Mouse (Mus musculus) lung, postnatal 25 days (tissue): Measurements from ENCODE around the gene Synj2.
"Not testable (repeated sequence)": the region's sequence is repeated elsewhere in the genome, so short reads cannot be mapped to it uniquely, and the experiment has no call there.

Source experiments
- DNase-seq: peaks from one replicate; pipeline ENCODE4 v3.0.0; 2022; ENCODE audit warnings: low spot score

The Synj2 gene

DNA sequence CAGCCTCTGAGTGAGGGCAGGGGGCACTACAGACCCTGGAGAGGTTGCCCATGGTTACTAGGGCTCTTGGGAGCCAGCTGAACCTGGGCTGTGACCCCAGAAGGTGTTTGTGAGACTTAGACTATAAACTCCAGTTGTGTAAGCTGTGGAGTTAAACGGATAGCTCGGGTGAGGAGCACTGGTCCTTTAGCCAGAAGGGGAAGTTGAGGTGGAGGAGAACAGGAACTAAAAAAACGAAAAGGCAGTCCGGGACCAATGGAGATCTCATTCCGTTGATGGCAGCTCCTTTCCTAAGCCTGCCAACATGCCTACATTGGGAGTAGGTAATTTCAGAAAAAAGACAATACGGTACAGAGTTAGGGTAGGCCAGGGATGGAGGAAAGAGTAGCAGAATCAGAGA is 60.3 kb downstream of the Synj2 start:
- no peak for DNase-seq

DNA sequence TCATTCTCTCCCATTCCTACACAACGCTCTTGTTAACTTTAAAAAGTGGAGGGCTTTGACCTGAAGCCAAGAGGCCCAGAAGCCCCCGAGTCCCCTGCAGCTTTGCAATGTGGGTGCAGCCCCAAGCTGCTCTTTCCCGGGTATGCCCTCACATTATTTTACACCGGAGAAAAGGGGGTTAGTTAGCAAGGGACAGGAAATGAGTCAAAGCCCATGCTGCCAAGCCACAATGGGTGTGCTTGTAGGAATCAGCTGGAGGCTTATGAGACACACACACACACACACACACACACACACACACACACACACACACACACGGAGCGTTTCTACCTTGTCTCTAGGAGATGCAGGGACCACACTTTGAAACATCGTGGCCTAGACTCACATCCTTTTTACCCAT is 60.8 kb downstream of the Synj2 start:
- no peak for DNase-seq

DNA sequence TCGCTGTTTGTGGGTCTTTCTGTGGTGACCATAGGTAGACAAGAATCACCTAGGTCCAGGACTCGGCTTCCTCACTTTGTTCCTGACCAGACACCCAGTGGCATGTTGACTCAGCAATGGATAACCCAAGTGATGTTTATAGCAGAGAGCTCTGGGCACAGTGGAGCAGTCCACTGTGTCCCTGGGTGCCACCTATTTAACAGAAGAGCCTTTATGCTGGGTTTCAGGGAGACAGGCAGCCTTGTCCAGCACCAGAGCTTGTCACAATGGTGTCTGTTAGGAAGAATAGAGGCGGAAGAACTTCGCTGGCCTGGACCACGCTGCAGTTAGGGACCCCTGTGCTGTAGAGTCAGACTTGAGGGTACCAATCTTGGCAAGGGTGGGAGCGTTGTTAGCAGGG is 61.5 kb downstream of the Synj2 start:
- no peak for DNase-seq

DNA sequence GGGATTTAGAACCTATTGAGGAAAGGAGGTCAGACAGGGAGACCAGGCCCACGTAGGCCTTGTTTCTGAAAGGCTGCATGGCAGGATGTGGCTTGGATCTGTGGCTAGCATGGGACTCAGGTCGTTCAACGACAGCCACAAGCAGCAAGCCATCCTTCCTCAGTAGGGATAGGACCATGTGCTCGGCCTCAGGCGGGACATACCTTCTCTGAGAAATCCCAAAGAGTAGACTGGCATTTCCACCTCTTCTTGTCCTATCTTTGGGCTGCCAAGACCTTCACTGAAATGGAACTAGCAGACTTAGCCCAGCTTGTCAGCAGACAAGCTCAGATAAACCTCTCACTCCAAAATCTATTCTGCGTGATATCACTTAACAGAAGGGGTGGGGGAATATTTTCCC is 62.6 kb downstream of the Synj2 start:
- no peak for DNase-seq

DNA sequence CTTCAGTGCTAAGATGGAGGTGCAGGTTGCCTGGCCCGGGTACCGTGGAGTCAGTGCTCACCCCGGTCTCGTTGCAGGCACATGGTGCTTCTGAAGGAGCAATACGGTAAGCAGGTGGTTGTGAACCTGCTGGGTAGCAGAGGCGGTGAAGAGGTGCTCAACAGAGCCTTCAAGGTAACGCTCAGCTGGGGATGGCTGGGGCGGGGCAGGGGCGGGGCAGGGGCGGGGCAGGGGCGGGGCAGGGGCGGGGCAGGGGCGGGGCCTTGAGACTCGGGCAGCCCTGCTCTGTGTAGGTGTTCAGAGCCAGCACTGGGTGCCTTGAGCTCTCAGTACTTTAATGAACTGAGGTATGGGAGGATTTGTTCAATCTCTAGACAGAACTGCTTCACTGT is 64.2 kb downstream of the Synj2 start:
- no peak for DNase-seq

DNA sequence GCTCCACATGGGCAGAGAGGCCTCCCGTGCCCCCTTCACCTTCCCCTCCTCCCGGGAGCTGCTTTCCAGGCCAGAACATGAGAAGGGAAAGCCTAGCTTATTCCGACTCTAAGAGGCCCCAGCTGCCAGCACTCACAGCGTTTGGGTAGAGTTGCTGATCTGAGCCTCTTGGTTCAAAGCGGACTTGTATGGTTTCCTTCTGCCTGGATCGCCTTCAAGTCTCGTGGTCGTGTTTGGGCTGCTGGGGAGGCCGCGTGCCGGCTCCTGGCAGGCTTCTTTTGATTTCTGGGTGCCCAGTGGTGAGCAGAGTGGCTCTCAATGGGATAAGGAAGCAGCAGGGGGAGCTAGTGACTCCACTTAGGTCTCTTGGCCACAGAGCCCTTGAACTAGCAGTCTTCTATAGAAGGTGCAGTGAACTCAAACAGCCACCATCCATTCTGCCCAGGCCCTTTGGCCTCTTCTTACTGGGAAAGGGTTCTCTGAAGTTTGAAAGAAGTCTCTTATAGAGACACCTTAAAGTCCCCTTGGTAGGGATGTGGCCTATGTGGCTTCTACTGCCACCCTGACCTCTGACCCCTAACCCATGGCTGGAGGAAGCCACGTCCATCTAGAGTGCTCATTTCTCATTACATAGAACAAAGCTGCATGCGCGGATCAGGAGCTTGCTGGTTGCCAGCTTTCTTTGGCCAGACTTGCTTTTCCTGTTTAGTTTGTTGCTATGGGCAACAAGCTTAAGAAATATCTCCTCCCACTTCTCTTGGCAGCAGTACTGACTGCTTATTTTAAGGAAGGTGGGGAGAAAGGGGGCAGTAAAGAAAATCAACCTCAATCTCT is 64.8 kb downstream of the Synj2 start:
- DNase-seq, result peak; percentile 93

DNA sequence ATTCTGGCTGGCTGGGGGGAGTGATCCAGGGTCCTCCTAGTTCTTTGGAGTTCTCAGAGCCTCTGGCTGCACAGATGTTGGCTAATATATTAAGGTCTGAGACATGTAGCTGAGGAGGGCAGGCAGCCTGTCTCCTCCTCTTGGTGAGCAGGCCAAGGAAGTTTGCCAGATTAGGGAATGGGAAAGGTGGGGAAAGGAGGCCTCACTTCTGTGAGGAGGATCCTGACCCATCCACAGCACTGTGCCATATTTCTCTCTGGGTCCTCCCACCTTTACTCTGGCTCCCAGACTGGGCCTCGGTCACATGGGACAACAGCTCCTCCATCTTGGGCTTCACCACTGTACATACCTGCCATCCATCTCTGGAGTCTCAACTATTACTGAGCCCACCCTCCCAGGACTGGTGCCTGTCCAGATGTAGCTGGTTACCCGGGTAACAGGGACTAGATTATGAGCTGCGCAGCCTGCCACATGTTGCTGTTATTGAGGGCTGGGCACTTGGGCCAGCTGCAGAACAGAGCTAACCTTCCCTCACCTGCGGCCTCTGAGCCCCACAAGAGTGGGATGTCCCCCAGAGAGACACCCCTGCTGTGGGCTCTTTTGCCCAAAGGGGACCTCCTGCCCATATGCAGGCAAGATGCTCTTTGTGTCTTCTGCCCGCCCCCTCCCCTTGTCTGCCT is 66.2 kb downstream of the Synj2 start:
- DNase-seq, result no peak

DNA sequence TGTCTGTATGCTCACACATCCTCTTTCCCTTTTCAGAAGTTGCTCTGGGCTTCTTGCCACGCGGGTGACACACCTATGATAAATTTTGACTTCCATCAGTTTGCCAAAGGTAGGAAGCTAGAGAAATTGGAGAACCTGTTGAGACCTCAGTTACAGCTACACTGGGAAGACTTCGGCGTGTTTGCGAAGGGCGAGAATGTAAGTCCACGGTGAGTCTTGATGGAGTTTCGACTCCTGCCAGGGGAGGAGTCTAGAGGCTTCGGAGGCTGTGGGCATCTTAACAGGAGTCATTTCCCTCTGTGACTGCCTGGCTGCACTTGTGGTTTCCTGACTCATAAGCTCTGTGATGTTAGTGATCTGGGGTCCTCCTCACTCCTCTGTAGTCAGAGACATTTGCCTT is 66.8 kb downstream of the Synj2 start:
- no peak for DNase-seq

DNA sequence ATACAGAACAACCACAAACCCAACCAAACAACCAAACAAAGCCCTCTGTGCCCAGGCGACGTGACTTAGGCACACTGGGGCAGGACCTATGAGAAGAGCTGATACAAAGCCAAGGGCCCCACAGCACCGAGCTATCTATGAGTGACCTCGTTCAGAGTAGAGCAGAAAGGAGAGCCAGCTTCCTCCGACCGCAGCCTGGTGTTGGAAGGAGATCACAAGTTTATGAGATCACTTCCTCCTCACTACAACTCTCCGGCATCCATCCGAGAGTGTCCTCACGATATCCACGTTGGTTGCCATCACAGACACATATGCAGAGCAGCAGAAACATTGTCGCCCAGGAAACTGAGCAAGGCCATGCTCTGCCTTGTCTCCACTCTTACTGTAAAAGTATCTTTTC is 67.5 kb downstream of the Synj2 start:
- no peak for DNase-seq

DNA sequence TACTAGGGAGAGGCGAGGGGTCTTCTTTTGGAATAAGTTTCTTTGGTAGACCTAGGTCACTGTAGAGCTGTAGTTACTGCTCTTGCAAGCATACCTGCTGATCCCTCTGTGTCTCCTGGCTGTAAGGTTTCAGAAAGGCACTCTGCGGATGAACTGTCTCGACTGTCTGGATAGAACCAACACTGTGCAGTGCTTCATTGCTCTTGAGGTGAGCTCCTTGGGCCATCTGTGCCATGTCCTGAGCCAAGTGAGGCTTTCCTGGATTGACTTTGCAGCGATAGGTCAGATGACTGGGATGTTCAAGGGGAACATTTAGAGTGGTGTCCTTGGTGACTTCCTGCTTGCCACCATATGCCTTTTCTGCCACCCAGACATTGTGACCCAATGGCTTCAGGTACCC is 68.5 kb downstream of the Synj2 start:
- DNase-seq, result no peak

DNA sequence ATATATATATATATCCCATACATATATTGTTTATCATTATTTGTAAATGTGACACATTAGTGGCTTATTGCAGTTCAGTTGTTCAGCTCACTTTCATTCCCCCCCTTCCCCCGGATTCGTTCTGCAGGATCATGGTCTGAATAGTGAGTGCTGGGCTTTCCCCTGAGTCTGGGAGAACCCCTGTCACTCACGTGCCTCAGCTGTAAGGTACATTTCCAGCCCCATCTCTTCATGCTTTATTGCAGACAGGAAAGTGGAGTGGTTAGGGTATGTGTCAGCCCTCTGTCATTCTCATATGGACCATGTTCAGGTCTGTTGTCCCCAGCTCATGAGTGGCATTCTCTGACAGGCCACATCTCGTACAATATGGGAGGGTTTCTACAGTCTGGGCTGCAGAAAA is 72.0 kb downstream of the Synj2 start:
- no peak for DNase-seq

DNA sequence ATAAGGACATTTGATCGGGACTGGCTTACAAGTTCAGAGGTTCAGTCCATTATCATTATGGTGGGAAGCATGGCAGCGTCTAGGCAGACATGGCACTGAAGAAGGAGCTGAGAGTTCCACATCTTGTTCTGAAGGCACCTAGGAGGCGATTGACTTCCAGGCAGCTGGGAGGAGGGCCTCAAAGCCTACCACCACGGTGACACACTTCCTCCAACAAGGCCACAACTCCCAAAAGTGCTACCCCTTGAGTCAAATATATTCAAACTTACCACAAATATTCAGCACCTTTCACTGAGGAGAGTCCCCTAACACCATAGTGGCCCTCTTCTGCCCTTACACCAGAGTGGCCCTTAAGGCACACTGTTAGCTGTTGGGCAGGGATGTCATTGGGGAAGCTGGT is 73.9 kb downstream of the Synj2 start:
- no peak for DNase-seq

DNA sequence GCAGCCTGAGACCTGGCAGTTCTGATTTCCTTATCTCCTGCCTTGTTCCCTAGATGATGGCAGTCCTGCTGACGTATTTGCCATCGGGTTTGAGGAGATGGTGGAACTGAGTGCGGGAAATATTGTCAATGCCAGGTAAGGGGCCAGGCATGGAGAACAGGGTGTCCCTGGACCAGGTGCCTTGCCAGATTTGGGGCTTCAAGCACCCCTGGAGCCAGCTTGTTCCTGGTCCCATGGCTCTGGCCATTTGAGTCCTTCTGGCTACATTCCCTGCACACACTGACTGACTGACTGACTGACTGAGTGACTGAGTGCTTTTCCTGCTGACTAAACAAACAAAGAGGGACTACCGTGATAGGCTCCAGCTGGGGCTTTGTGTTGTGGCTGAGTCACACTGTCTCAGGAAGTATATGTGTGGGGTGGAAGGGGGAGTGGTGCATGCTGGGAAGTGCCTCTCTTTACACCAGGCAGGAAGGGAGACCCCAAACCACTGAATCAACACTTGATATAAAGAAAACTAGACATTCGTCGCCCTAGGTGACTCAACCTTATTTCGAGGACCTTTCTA is 75.2 kb downstream of the Synj2 start:
- peak; percentile 64 for DNase-seq

DNA sequence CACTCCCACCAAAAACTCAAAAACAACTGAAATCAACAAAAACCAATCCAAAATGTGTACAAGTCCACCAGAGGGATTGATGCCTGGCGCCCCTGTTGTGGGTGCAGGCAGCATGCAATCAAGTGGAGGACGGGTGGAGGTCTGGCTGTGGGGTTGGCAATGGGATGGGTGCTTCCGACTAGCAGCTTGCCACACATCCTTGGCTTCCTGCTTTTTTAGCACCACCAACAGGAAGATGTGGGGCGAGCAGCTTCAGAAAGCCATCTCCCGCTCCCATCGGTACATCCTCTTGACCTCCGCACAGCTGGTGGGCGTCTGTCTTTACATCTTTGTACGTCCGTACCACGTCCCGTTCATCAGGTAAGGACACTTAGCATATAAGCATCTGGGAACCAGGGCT is 76.2 kb downstream of the Synj2 start:
- DNase-seq, result no peak

DNA sequence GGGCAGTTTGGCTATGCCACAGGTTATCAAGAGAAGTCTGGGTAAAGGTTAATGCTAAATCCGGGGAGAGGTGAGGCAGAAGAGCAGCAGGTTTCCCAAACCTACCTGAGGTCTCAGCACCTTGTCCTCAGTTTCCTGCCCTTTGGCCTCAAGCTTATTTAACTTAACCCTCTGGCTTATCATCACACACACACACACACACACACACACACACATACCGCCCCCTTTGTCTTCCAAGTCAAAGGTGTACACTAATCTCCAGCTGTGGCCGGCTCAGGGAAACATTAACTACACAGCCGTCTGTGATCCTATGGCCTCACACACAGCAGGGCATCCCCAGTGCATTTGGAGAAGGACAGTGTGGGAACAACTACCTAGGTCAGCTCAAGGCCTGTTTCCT is 77.3 kb downstream of the Synj2 start:
- no peak for DNase-seq

DNA sequence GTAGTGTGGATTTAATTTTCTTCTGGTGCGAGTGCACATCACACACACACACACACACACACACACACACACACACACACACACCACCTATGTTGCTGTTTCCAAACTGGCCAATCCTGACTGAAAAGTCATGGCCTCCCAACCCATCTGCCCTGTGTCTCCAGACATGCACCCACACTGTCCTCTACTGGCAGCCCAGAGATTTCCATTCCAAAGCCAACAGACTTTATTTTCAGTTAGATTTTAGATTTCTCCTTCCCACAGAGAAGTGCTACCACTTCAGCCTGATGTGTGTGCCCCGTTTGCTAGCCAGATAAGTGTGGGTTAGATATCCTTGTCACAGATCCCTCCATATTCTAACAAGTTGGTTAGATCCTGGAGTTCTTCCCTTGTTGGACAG is 78.7 kb downstream of the Synj2 start:
- peak; percentile 42 for DNase-seq

DNA sequence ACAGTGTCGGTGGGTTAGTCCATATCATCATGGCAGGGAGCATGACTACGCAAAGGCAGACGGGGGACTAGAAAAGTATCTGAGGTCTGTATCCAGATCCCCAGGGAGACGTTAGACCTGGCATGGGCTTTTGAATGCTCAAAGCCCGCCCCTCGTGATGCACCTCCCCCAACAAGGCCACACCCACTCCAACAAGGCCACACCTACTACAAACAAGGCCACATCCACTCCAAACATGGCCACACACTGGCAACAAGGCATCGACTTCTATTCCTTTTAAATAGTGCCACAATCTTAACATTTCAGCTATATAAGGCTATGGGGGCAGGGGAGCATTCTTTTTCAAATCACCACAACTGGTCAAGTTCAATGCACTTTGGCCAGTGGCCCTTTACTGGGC is 79.6 kb downstream of the Synj2 start:
- DNase-seq, result no peak

DNA sequence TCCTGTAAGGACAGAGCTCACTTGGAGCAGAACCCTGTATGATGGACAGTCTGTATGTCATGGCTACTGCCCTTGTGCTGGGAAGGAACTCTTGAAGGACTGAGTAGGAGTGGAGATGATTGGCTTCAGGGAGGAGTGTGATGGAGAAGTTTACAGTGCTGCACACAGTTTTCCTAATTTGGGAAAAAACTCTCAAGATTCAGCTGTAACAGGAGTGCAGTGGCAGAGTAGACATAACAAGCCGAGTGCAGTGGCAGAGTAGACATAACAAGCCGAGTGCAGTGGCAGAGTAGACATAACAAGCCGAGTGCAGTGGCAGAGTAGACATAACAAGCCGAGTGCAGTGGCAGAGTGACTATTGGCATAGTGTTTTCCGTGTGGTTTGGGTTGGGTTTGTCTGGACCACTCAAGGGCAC is 80.3 kb downstream of the Synj2 start:
- not testable (repeated sequence) for DNase-seq

DNA sequence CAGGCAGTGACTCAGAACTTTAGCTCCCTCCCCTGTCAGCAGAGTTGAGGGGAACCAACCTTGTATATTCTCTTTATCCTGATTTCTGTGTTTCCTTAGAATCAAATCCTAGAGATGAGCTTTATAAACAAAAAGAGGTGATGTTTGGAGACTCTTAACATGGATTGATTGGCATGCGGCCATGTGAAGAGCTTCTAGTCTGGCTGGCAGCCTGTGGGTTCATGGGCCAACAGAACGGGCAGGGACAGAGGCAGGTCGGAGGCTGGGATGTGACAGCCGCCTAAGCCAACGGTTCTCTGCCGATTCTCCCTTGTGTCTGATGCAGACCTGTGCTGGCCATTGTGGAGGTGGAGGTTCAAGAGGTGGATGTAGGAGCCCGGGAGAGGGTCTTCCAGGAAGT is 84.8 kb downstream of the Synj2 start:
- DNase-seq, result no peak

DNA sequence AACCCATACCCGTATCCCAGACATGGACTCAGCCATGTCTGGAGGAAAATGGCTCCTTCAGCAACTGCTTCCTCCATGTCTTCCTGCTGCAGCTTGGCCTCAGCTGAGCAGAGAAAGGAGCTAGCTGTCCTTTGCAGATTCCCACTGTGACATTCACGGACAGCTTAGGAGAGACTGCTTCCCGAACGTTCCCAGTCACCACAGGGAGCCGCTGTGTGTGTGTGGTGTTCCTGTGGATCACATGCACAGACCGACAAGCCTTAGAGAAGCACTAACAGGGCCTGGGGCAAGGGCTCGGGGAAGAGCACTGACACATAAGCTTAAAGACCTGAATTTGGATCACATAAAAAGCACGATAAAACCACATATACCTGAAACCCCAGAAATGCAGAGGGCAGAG is 94.6 kb downstream of the Synj2 start:
- DNase-seq, result no peak

DNA sequence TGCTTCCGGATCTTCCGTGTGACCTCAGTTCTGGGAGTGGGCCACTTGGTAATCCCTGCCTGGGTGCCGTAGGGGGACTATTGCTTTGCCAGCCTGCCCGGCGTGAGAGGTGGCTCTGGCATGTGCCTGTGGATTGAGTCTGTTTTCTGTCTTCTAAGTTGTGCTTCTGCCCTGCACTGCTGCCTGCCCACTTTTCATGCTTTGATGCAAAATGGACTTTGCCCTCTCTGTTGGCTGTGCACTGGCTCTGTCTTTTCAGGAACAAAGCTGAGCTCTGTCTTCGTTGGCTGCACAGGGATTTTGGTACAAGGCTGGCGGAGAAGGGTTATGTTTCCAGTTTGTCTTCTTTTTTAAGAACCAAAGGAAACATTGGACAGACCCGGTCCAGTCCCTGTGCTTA is 95.4 kb downstream of the Synj2 start:
- no peak for DNase-seq

DNA sequence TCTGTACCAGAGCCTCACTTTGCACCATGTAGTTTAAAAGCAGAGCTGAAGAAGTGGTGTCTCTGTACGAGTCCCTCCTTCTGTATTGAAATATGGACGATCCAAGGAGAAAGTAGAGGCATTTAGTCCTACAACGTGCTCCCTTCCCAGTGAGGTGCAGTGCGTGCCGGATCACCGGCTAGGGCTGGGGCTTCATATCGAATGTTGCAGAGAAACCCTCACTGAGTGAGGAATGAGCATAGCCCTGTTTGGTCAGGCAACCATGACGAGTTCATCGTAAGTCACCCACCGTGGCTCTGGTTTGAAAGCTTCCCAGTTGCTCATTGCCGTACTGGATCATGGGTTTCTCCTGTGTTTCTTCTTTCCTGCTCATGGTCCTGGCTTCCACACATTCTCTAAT is 95.8 kb downstream of the Synj2 start:
- DNase-seq, result no peak

DNA sequence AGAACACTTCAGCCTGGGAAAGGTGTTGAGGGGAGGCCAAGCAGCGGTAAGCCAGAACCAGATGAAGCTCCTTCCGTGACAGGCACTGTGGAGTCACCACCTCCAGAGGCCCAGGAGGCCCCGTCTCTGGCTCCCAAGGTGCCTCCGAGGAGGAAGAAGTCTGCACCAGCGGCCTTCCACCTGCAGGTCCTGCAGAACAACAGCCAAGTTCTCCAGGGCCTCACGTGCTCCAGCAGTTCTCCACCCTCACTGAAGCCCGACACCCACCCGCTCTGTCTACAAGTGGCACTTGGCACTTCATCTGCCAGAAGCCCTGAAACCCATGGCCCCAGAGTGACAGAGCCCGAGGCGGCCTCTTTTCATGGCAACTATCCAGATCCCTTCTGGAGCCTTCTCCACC is 96.4 kb downstream of the Synj2 start:
- no peak for DNase-seq

DNA sequence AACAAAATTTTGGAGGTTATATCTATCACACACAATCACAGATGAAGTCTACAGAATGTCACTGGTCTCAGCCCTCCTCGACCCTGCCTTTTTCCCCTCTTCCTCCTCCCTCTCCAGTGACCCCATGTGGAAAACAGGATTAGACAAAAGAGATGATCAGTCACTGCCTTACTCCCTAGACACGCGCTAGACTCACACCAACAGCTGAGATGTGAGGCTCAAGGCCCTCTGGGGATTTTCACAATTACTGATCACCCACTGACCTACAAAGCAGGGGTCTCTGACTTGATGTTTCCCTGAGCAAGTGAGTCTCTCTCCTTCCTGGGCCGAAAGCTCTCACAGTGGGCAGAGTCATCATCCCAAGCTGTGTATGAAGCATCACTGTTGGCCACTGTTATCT is 111.7 kb downstream of the Synj2 start:
- no peak for DNase-seq
